Mouse (Mus musculus): Measurements from ENCODE around the gene Plxnb2.

Plxnb2 gene

GRCm38 (mm10) chr15:89148496-89149270 lies 31.9 kb downstream of the Plxnb2 start:
- no peak for DNase-seq

- DNase-seq: no peak
Measured at GRCm38 (mm10) chr15:89147895-89148294, 32.7 kb downstream of the Plxnb2 start.

GRCm38 (mm10) chr15:89147456-89147855 lies 33.1 kb downstream of the Plxnb2 start:
- no peak for DNase-seq

GRCm38 (mm10) chr15:89147024-89147423 lies 33.6 kb downstream of the Plxnb2 start:
- DNase-seq: peak; percentile 55 to 75

GRCm38 (mm10) chr15:89146537-89146936 lies 34.1 kb downstream of the Plxnb2 start:
- DNase-seq: peak; percentile 52 to 62

GRCm38 (mm10) chr15:89145813-89146350 lies 34.7 kb downstream of the Plxnb2 start:
- no peak for DNase-seq

GRCm38 (mm10) chr15:89144965-89145364 lies 35.6 kb downstream of the Plxnb2 start:
- no peak for DNase-seq

GRCm38 (mm10) chr15:89143134-89143533 lies 37.5 kb downstream of the Plxnb2 start:
- DNase-seq: no peak

GRCm38 (mm10) chr15:89141905-89142304 lies 38.7 kb downstream of the Plxnb2 start:
- DNase-seq: no peak

- DNase-seq: no peak
Measured at GRCm38 (mm10) chr15:89141443-89141842, 39.1 kb downstream of the Plxnb2 start.

- no peak for DNase-seq
Measured at GRCm38 (mm10) chr15:89140659-89141252, 39.8 kb downstream of the Plxnb2 start, which contains the start of gene Mapk12. Mapk12 (minus strand) TSS chr15:89140703.

- DNase-seq: no peak
Measured at GRCm38 (mm10) chr15:89140048-89140658, 40.4 kb downstream of the Plxnb2 start.

- DNase-seq: no peak
Measured at GRCm38 (mm10) chr15:89138531-89138930, 42.1 kb downstream of the Plxnb2 start.

GRCm38 (mm10) chr15:89138046-89138405 lies 42.6 kb downstream of the Plxnb2 start:
- DNase-seq: no peak

GRCm38 (mm10) chr15:89137378-89138045 lies 43.1 kb downstream of the Plxnb2 start:
- no peak for DNase-seq

- no peak for DNase-seq
Measured at GRCm38 (mm10) chr15:89136461-89137155, 44.0 kb downstream of the Plxnb2 start.

GRCm38 (mm10) chr15:89131316-89131715 lies 49.3 kb downstream of the Plxnb2 start:
- DNase-seq: peak in 1 of 2 experiments; percentile 50

GRCm38 (mm10) chr15:89130245-89130644 lies 50.3 kb downstream of the Plxnb2 start:
- no peak for DNase-seq

GRCm38 (mm10) chr15:89128382-89129350 lies 51.9 kb downstream of the Plxnb2 start, which contains the start of gene Hdac10:
Hdac10 (minus strand) TSS chr15:89128700.
- DNase-seq: peak; percentile 55 to 72

- no peak for DNase-seq
Measured at GRCm38 (mm10) chr15:89127364-89127940, 53.1 kb downstream of the Plxnb2 start.

- DNase-seq: no peak
Measured at GRCm38 (mm10) chr15:89126622-89127021, 54.0 kb downstream of the Plxnb2 start.

All from thymus, adult 18-20 months (tissue).